Mouse (Mus musculus) layer of hippocampus, adult 11-12 months (tissue): ENCODE results near the gene Ufsp2.

ENCODE experiments used
- DNase-seq: peaks from one replicate; pipeline ENCODE4 v3.0.0; 2022; ENCODE audit warnings: low spot score

The Ufsp2 gene

DNA sequence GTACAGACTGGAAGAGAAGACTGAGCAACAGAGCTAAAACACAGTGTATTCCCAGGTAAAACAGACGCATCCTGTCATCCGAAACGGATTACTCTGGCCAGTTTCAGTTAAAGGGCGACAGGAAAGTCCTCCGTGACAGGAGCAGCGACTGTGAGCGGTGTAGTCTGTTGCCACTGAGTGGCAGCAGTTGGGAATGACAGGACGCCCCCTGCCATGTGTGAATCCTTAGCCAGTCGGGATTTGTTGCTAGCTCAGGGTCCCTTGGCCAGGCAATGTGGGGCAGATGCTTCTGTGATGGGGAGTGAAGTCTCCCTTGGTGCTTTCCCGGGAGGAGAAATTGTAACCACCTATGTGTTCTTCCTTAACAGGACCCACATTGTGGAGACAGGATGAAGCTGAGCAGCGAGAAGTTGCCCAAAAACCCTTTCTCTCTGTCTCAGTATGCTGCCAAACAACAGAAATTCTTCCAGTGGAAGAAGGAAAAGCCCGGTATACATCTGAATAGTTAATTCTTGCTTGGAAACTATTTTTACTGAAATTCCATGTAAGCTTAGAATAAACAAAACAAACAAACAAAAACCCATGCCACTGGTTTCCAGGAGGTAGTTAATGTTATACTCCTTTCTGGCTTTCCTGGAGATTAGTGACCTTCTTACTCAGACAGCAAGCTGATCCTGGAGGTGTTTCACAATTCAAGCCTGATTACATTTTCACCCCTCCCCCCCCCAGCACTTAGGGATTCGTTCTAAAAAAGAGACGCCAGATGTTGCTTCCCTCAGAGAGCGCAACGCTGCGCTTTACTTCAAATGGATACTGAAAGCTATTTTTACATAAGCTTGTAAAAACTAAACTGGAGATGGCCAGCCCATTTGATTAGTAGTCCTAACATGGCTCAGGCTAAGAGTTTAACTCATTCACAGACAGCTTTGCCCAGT is 35.7 kb downstream of the Ufsp2 start:
- DNase-seq = no peak

DNA sequence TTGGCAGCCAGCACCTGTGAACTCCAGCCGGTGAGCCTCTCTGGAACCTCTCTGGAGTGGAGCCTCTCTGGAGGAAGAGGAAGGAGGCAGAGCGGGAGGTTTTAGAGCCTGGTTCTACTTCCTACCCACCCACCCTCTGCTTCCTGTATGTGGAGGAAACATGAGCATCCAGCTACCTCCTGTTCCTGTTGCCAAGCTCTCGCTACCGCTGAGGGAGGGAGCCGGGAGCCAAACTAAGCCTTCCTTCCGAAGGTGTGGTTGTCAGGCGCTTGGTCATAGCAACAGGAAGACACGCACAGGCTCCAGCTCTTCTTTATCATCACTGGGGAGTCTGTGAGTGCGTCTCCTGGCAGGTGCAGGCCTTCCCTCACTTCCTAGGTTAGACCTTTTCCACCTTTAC is 46.9 kb downstream of the Ufsp2 start:
- no peak for DNase-seq

DNA sequence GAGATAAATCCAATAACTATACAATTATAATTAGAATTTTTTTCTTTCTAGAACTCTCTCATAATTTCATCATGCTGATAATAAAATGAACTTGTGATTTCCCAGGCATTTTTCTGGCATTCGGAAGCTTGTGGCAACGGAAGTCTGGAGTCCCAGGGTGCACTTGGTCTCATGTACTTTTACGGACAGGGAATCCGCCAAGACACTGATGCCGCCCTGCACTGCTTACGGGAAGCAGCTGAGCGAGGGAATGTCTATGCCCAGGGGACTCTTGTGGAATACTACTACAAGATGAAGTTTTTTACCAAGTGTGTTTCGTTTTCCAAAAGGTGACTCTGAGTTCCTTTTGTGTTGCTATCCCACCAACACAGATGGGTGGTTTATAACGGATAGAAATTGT is 47.4 kb downstream of the Ufsp2 start:
- no peak for DNase-seq

DNA sequence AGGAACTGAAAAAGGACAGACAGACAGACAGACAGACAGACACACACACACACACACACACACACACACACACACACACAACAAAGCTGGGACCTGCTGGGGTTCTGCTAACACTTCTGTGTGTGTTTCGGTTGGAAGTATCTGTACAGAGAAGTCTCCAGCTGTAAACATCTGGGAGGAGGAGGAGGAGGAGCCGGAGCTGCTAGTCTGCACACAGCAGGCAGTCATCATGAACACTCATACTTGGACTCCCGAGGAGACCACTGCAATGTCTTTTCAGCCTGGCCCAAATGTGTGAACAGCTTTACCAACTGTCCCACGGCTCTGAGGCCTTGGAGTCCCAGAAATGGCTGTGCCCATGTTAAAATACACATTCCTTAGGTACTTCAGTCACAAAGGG is 49.1 kb downstream of the Ufsp2 start:
- no peak for DNase-seq

DNA sequence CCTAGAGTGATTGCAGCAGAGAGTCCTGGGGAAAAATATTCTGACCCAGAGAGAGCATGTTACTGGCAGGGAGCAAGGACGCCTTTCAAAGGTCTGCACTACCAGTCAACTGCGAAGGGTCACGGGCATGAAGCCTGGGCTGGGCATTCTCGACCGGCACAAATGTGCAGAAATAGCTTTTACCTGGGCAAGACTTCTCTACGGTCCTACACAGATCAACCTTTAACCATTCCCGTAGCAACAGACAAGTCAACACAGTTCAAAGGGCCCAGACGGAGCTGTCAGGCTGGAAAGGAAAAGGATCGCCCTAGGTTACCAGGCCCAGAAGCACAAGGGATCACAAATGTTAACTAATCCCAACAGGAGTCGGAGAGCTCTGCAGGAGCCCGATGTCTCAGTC is 60.9 kb downstream of the Ufsp2 start:
- DNase-seq = no peak

DNA sequence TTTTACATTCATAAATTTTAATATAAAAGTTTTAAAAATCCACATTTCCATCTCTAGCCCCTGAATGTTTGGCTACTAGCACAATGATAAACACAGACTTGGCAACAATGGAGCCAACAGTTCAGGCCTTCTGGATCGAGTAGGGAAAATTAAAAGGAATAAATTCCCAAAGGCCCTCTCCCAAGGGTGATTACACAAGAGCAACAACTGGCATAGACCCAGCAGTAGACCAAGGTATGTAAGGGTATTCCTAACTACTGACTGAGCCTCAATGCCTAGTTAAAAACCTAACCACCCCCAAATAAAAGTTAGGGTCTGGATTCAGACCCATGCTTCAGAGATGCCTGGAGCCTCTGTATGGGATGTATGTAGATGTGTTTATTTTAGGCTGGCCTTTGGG is 64.3 kb downstream of the Ufsp2 start:
- no peak for DNase-seq

DNA sequence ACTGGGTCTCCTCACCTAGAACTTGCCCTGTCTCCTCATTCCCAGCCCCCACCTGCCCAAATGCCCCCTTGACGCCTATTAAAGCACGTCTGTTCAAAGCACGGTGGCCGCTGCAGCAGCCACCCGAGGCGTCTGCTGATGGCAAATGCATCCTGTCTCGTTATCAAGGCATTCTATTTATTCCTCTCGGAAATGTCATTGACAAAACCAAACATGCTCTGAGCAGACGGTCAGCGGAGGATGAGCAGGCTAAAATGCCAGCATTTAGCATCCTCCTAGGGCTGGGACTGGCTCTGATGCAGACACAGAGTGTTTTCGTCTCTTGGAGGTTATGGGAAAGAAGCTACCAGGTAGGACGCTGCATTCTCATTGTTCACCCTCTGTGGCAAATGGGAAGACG is 64.9 kb downstream of the Ufsp2 start:
- DNase-seq = peak; percentile 9
